Mouse (Mus musculus) thymus, adult 2 months (tissue): ENCODE data around the gene Madd. TPM values are rescaled to one million over a fixed set of nuclear protein-coding genes. Genes with fewer than 3 reads are reported as not detected.
"Not testable (repeated sequence)": the region's sequence is repeated elsewhere in the genome, so short reads cannot be mapped to it uniquely, and the experiment has no call there.

Experiments
- DNase-seq: peaks from one replicate; pipeline ENCODE4 v3.0.0; 2021
- H3K27ac ChIP-seq: fragments of 200-500 bp; 2 replicates; pipeline ENCODE4 v1.5.1; 2012; ENCODE audit warnings: low read length, control low read depth; ENCODE audit not compliant: control insufficient read depth, insufficient read depth
- H3K27me3 ChIP-seq: fragments of 200-500 bp; 2 replicates; pipeline ENCODE4 v1.6.1; 2012; ENCODE audit warnings: mild to moderate bottlenecking, low read length, moderate library complexity, mixed read lengths; ENCODE audit not compliant: control insufficient read depth, insufficient read depth
- H3K36me3 ChIP-seq: fragments of 200-500 bp; 2 replicates; pipeline ENCODE4 v1.6.1; 2012; ENCODE audit warnings: mild to moderate bottlenecking, low read length, moderate library complexity; ENCODE audit not compliant: control insufficient read depth, insufficient read depth
- H3K4me1 ChIP-seq: fragments of 200-500 bp; replicated peaks from 2 replicates; pipeline ENCODE4 v1.6.1; 2012; ENCODE audit warnings: low read length; ENCODE audit not compliant: control insufficient read depth, insufficient read depth
- H3K4me3 ChIP-seq: fragments of 200-500 bp; 2 replicates; pipeline ENCODE4 v1.5.1; 2012; ENCODE audit warnings: mild to moderate bottlenecking, low read length, control low read depth, moderate library complexity; ENCODE audit not compliant: control insufficient read depth, insufficient read depth
- CTCF ChIP-seq: fragments of 200-500 bp; IDR thresholded peaks from 2 replicates; pipeline ENCODE4 v1.5.1; 2012; ENCODE audit warnings: mild to moderate bottlenecking, control low read depth, low read length, moderate library complexity, borderline replicate concordance; ENCODE audit not compliant: control insufficient read depth, poor library complexity, insufficient read depth; ENCODE audit errors: extremely low read depth
- POLR2A ChIP-seq: fragments of 200-500 bp; IDR thresholded peaks from 2 replicates; pipeline ENCODE4 v1.6.1; 2012; ENCODE audit warnings: mild to moderate bottlenecking, low read length, control low read depth, moderate library complexity; ENCODE audit not compliant: control insufficient read depth, poor library complexity, insufficient read depth; ENCODE audit errors: extremely low read depth
- WGBS: fragments of 180-500 bp; shearing (Covaris S2); methylation state at CpG from one replicate; pipeline ENCODE4 v1.1.7; 2018; 5-methylcytosine and 5-hydroxymethylcytosine counted together
- polyA plus RNA-seq: library from polyadenylated mRNA; depleted of rRNA; stranded (reverse); fragments of >200 nt; gene quantifications from 2 replicates; pipeline ENCODE4 v1.2.3, GENCODE M21; 2012

The Madd gene
- polyA plus RNA-seq, 1 experiment, result 63.9 TPM

GRCm38 (mm10) chr2:91114781-91115577, 68.7 kb downstream of the Madd start:
- H3K4me1 ChIP-seq, result no peaks in the 10 kb centered on the region
- WGBS, result 92% methylated on average over 42 of the region's 42 CpGs

GRCm38 (mm10) chr2:91113852-91114251, 69.8 kb downstream of the Madd start:
- no peaks in the 10 kb centered on the region for H3K4me1 ChIP-seq
- H3K36me3 ChIP-seq, result no peaks in the 10 kb centered on the region
- no peak for DNase-seq
- H3K27ac ChIP-seq, result no peak overlapping the region
- no peaks in the 10 kb centered on the region for H3K27me3 ChIP-seq
- no peak overlapping the region for H3K4me3 ChIP-seq
- WGBS, result 92% methylated on average over 6 of the region's 6 CpGs
- TF ChIP-seq CTCF, result no peak
- TF ChIP-seq POLR2A, result no peak

More at GRCm38 (mm10) chr2:91114781-91115577, 68.7 kb downstream of the Madd start:
- DNase-seq, result peak; percentile 54
- no peak overlapping the region for H3K4me3 ChIP-seq
- no peaks in the 10 kb centered on the region for H3K27me3 ChIP-seq
- H3K36me3 ChIP-seq, result no peaks in the 10 kb centered on the region
- no peak overlapping the region for H3K27ac ChIP-seq
- TF ChIP-seq POLR2A (no peak), CTCF (peak; percentile 64; the same call in 1 of the 2 replicates)

- TF ChIP-seq CTCF (no peak), POLR2A (no peak)
- no peak for DNase-seq
- H3K4me3 ChIP-seq, result no peak overlapping the region
- no peak overlapping the region for H3K27ac ChIP-seq
- H3K27me3 ChIP-seq, result no peaks in the 10 kb centered on the region
- no peaks in the 10 kb centered on the region for H3K36me3 ChIP-seq
- 61% methylated on average over 10 of the region's 10 CpGs for WGBS
- no peaks in the 10 kb centered on the region for H3K4me1 ChIP-seq
These were observed 70.3 kb downstream of the Madd start for GRCm38 (mm10) chr2:91113334-91113733.

GRCm38 (mm10) chr2:91112491-91112890, 71.1 kb downstream of the Madd start:
- no peaks in the 10 kb centered on the region for H3K27me3 ChIP-seq
- no peak overlapping the region for H3K27ac ChIP-seq
- no peaks in the 10 kb centered on the region for H3K36me3 ChIP-seq
- TF ChIP-seq CTCF (no peak), POLR2A (no peak)
- no peak overlapping the region for H3K4me3 ChIP-seq
- H3K4me1 ChIP-seq, result no peaks in the 10 kb centered on the region
- 89% methylated on average over 4 of the region's 4 CpGs for WGBS
- DNase-seq, result no peak

- not testable (repeated sequence) for H3K4me3 ChIP-seq, DNase-seq, H3K4me1 ChIP-seq, H3K27ac ChIP-seq, H3K27me3 ChIP-seq, H3K36me3 ChIP-seq
- 91% methylated on average over 3 of the region's 3 CpGs for WGBS
These were observed 71.8 kb downstream of the Madd start for GRCm38 (mm10) chr2:91111832-91112231.

GRCm38 (mm10) chr2:91110429-91110828, 73.2 kb downstream of the Madd start:
- 89% methylated on average over 6 of the region's 6 CpGs for WGBS
- Histone ChIP-seq H3K36me3 (no peaks in the 10 kb centered on the region), H3K4me1 (no peaks in the 10 kb centered on the region), H3K27me3 (no peaks in the 10 kb centered on the region), H3K27ac (no peak overlapping the region), H3K4me3 (no peak overlapping the region)
- no peak for DNase-seq
- TF ChIP-seq CTCF (no peak), POLR2A (no peak)
